Mouse (Mus musculus) heart, embryonic 14.5 days (tissue): ENCODE measurements around the gene Lrrc74a. TPM values are rescaled to one million over a fixed set of nuclear protein-coding genes. Genes with fewer than 3 reads are reported as not detected.

Experiments
- ATAC-seq: fragments of 200-750 bp; cut with Nextera tagmentation; 2 replicates; pipeline ENCODE4 v1.8.0; 2017; ENCODE audit warnings: low read depth, moderate TSS enrichment; ENCODE audit not compliant: insufficient number of reproducible peaks, insufficient read depth, low FRiP score
- H3K27ac ChIP-seq, 2 experiments: fragments of 200-500 bp in 1 of 2; fragments of 300-500 bp in 1 of 2; sonication (generic) in 1 of 2; replicated peaks in 1 of 2; 2 replicates each; pipeline ENCODE4 v1.5.1; 2012 to 2014; ENCODE audit warnings: low read depth in 2 of 2, low read length in 2 of 2, control low read depth in 1 of 2, mild to moderate bottlenecking in 1 of 2, mixed read lengths in 1 of 2; ENCODE audit not compliant: control insufficient read depth in 1 of 2, insufficient read depth in 1 of 2
- H3K27me3 ChIP-seq: fragments of 300-500 bp; sonication (generic); 2 replicates; pipeline ENCODE4 v1.6.1; 2014; ENCODE audit warnings: mild to moderate bottlenecking, low read length, control low read depth; ENCODE audit not compliant: control insufficient read depth, insufficient read depth
- H3K36me3 ChIP-seq: fragments of 300-500 bp; sonication (generic); 2 replicates; pipeline ENCODE4 v1.6.1; 2014; ENCODE audit warnings: mild to moderate bottlenecking, control low read depth, low read length, mixed read lengths; ENCODE audit not compliant: control insufficient read depth, insufficient read depth
- H3K4me1 ChIP-seq, 2 experiments: fragments of 200-500 bp in 1 of 2; fragments of 300-500 bp in 1 of 2; sonication (generic) in 1 of 2; 2 replicates each; pipeline ENCODE4 v1.6.1; 2012 to 2014; ENCODE audit warnings: low read length in 2 of 2, control low read depth in 1 of 2, mixed read lengths in 1 of 2; ENCODE audit not compliant: control insufficient read depth in 2 of 2, insufficient read depth in 2 of 2
- H3K4me2 ChIP-seq: fragments of 300-500 bp; sonication (generic); 2 replicates; pipeline ENCODE4 v1.6.1; 2014; ENCODE audit warnings: mild to moderate bottlenecking, low read length
- H3K4me3 ChIP-seq, 2 experiments: fragments of 200-500 bp in 1 of 2; fragments of 300-500 bp in 1 of 2; sonication (generic) in 1 of 2; 2 replicates each; pipeline ENCODE4 v1.5.1; 2012 to 2014; ENCODE audit warnings: low read length in 2 of 2, mild to moderate bottlenecking in 2 of 2, control low read depth in 1 of 2, low read depth in 1 of 2, moderate library complexity in 1 of 2; ENCODE audit not compliant: control insufficient read depth in 1 of 2, insufficient read depth in 1 of 2
- H3K9ac ChIP-seq: fragments of 300-500 bp; sonication (generic); 2 replicates; pipeline ENCODE4 v1.6.1; 2014; ENCODE audit warnings: mild to moderate bottlenecking, low read length
- H3K9me3 ChIP-seq: fragments of 300-500 bp; sonication (generic); 2 replicates; pipeline ENCODE4 v1.6.1; 2016; ENCODE audit warnings: low read length, control low read depth; ENCODE audit not compliant: control insufficient read depth
- WGBS: fragments of 180-500 bp; shearing (Covaris S2); extraction: QIAGEN DNeasy Blood & Tissue Kit; methylation state at CpG from one replicate; pipeline ENCODE4 v1.1.7; 2014; 5-methylcytosine and 5-hydroxymethylcytosine counted together
- polyA plus RNA-seq: library from polyadenylated mRNA; unstranded; fragments of >200 nt; fragmentation: Nextera tagmentation; extraction: Ambion mirVana; gene quantifications from 2 replicates; pipeline ENCODE4 v1.2.1, GENCODE M21; 2014

The Lrrc74a gene
- polyA plus RNA-seq, 1 experiment from 2014 or later: not detected

- no peak overlapping the region for H3K9ac ChIP-seq
- H3K4me1 ChIP-seq: peaks cover 11 to 15% of the 10 kb centered on the region in 2 experiments
- no peaks in the 10 kb centered on the region for H3K9me3 ChIP-seq
- H3K4me3 ChIP-seq: no peak overlapping the region
- no peak overlapping the region for H3K27ac ChIP-seq
- no peak for ATAC-seq
- H3K36me3 ChIP-seq: no peaks in the 10 kb centered on the region
- H3K27me3 ChIP-seq: no peaks in the 10 kb centered on the region
- no peak overlapping the region for H3K4me2 ChIP-seq
- WGBS: 31% methylated on average over 4 of the region's 4 CpGs
Measured at GRCm38 (mm10) chr12:86768986-86769580, 34.9 kb downstream of the Lrrc74a start.

DNA sequence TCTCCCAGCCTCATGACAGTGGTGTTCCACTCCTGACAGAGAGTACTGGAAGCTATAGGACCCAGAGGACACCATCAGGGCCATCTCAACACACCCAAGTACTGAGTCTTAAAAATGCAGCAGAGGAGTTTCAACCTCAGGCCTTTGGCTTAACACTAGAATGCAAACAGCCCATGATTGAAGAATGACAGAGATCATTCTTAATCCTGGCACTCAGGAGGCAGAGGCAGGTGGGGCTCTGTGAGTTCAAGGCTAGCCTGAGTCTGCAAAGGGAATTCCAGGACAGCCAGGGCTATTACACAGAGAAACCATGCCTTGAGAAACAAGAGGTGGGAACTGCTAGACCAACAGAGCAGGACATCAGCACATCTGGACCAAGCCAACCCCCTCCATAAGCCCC, 35.6 kb downstream of the Lrrc74a start:
- Histone ChIP-seq H3K27me3 (no peaks in the 10 kb centered on the region), H3K4me3 (no peak overlapping the region), H3K4me1 (peaks cover 11 to 15% of the 10 kb centered on the region in 2 experiments), H3K4me2 (no peak overlapping the region), H3K9ac (no peak overlapping the region), H3K36me3 (no peaks in the 10 kb centered on the region), H3K9me3 (no peaks in the 10 kb centered on the region), H3K27ac (peak overlapping the region; percentile 20 to 67; a peak in 3 of 4 replicates)
- ATAC-seq: no peak

DNA sequence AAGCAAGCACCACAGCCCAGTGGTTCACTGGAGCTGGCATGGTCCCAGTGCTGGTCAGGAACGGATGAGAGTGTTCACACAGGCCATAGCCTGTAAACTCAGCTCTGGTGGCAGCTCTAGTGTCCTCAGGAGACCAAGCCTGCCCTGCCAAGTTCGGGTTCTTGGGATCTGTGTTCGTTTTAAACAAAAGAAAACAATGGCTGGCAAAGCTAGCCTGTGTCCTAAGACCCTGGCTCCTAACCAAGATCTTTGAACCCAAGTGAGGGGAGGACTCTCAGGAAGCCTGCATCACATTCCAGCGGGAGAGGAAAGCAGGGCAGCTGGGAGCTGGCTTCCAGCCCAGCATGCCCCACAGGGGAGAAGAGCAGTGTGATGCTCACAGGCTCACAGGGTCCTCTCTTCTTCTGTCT, 36.1 kb downstream of the Lrrc74a start:
- H3K4me2 ChIP-seq: no peak overlapping the region
- 16% methylated on average over 4 of the region's 4 CpGs for WGBS
- ATAC-seq: peak; percentile 62; the same call in 1 of the 2 replicates

DNA sequence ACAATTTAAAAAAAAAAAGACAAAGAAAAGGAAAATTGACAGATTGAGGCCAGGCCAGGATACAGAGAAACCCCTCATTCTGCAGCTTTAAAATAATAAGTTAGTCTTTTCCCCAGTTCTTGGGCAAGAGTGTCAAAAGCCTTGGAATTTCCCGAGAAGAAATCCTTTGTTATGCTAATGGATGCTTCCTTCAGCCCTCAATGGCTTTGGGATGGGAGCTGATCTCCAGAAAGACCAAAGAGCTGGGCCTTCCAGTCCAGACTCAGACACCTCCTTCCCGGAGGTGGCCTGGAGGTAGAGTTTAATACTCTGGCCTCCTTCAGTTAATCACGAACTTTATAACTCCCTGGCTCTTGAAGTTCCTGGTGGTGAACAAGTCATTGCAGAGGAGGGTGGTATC, 36.8 kb downstream of the Lrrc74a start:
- WGBS: 23% methylated on average over 3 of the region's 3 CpGs
- Histone ChIP-seq H3K4me1 (peaks cover 18 to 19% of the 10 kb centered on the region in 2 experiments), H3K9ac (no peak overlapping the region), H3K36me3 (no peaks in the 10 kb centered on the region), H3K27me3 (no peaks in the 10 kb centered on the region), H3K9me3 (no peaks in the 10 kb centered on the region), H3K4me3 (no peak overlapping the region), H3K4me2 (no peak overlapping the region), H3K27ac (no peak overlapping the region)
- ATAC-seq: no peak

More for the DNA sequence above, 36.1 kb downstream of the Lrrc74a start:
- Histone ChIP-seq H3K9me3 (no peaks in the 10 kb centered on the region), H3K27ac (peak overlapping the region; percentile 20 to 67; a peak in 3 of 4 replicates), H3K36me3 (no peaks in the 10 kb centered on the region), H3K9ac (no peak overlapping the region), H3K27me3 (no peaks in the 10 kb centered on the region), H3K4me1 (peaks cover 12 to 15% of the 10 kb centered on the region in 2 experiments), H3K4me3 (no peak overlapping the region)

- H3K4me1 ChIP-seq: peaks cover 24 to 25% of the 10 kb centered on the region in 2 experiments
- no peak overlapping the region for H3K9ac ChIP-seq
- H3K4me3 ChIP-seq: no peak overlapping the region
- H3K9me3 ChIP-seq: no peaks in the 10 kb centered on the region
- ATAC-seq: no peak
- H3K36me3 ChIP-seq: no peaks in the 10 kb centered on the region
- no peak overlapping the region for H3K27ac ChIP-seq
- H3K4me2 ChIP-seq: no peak overlapping the region
- WGBS: 9% methylated on average over 12 of the region's 12 CpGs
- H3K27me3 ChIP-seq: no peaks in the 10 kb centered on the region
Measured at GRCm38 (mm10) chr12:86771823-86772427, 37.8 kb downstream of the Lrrc74a start.

DNA sequence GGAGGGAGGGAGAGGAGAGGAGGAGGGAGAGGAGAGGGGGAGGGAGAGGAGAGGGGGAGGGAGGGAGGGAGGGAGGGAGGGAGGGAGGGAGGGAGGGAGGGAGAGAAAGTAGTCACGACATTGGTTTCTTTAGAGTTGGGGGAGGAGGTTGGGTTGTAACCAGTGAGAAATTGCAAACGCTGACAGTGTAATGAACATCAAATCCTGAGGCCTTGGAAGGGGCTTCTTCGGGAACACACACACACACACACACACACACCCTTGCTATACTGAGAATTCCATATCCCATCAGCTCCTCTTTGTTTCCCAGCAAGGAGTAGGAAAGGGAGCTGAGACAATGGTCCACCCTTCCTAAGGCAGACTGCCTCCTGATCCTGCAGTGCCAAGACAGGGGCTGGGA, 38.4 kb downstream of the Lrrc74a start:
- Histone ChIP-seq H3K9me3 (no peaks in the 10 kb centered on the region), H3K27ac (no peak overlapping the region), H3K4me1 (peaks cover 24 to 25% of the 10 kb centered on the region in 2 experiments), H3K36me3 (no peaks in the 10 kb centered on the region), H3K27me3 (no peaks in the 10 kb centered on the region), H3K4me3 (no peak overlapping the region), H3K4me2 (no peak overlapping the region), H3K9ac (no peak overlapping the region)
- WGBS: 42% methylated on average over 3 of the region's 3 CpGs
- ATAC-seq: no peak

- no peak overlapping the region for H3K4me3 ChIP-seq
- 0 out of 2 replicates have a peak, but pooled peaks have one; percentile 41 for ATAC-seq
- no peak overlapping the region for H3K9ac ChIP-seq
- peaks cover 10 to 16% of the 10 kb centered on the region in 2 experiments; a peak in 3 of 4 replicates for H3K4me1 ChIP-seq
- 37% methylated on average over 7 of the region's 7 CpGs for WGBS
- no peaks in the 10 kb centered on the region for H3K27me3 ChIP-seq
- H3K9me3 ChIP-seq: no peaks in the 10 kb centered on the region
- no peaks in the 10 kb centered on the region for H3K36me3 ChIP-seq
- H3K27ac ChIP-seq: peak overlapping the region; percentile 14 to 55
- no peak overlapping the region for H3K4me2 ChIP-seq
Measured at GRCm38 (mm10) chr12:86775561-86776280, 41.6 kb downstream of the Lrrc74a start.
